Mouse (Mus musculus) B cell, adult 2 months (primary cell): ENCODE measurements around the gene Mnt.
A peak's percentile ranks its signal among the peaks of the same experiment; 100 is the strongest.

ENCODE experiments used
- DNase-seq, 2 experiments: peaks; one replicate each; pipeline ENCODE4 v3.0.0; 2022

Gene Mnt

GRCm38 (mm10) chr11:74832503-74833143 lies 1.9 kb downstream of the Mnt start:
- DNase-seq: peak; percentile 76

GRCm38 (mm10) chr11:74833536-74834358 lies 3.0 kb downstream of the Mnt start:
- peak in 1 of 2 experiments; percentile 10 for DNase-seq

DNA sequence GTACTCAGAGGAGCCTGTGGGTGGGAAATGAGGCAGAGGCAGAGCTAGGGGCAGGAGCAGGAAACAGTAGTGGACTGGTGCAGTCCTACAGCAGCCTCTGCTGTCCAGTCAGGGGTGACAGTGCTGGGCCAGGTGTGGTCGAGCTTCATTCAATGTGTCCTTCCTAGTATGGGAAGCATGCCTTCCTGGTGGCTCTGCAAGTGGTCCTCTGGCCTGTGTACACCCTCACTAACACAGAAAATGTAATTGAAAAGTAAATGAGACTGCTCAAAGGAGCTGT lies 3.6 kb downstream of the Mnt start:
- DNase-seq: no peak

DNA sequence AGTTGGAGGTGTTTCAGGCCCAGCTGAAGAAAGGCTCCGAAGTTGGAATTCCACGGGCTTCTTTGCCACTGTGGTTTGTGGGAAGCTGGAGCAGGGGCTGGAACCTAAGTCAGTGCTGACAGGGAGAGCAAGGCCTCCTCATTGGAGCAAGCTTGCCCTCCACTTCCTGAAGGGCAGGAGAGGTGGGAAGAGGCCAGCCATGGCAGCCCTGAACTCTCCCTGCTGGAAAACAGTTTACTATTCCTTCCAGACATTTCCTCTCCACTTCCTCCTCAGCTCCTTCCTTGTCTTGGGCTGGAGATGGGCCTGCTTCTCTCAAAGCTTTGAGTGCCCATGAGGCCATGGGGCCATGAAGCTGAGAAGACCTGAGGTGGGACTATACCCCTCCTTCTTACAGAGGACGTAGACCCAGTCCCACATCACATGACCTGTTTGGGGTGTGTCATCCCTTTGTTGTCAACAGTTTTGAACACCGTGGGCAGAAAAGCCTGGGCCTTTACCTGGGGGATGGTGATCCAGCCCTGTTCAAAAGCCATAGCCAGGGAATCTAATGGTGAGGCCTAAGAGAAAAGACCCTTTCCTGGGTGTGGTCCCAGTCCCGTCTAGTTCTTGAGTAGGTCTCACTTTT lies 4.0 kb downstream of the Mnt start:
- no peak for DNase-seq

- DNase-seq: no peak
These were observed 5.0 kb downstream of the Mnt start for GRCm38 (mm10) chr11:74835593-74836224.

DNA sequence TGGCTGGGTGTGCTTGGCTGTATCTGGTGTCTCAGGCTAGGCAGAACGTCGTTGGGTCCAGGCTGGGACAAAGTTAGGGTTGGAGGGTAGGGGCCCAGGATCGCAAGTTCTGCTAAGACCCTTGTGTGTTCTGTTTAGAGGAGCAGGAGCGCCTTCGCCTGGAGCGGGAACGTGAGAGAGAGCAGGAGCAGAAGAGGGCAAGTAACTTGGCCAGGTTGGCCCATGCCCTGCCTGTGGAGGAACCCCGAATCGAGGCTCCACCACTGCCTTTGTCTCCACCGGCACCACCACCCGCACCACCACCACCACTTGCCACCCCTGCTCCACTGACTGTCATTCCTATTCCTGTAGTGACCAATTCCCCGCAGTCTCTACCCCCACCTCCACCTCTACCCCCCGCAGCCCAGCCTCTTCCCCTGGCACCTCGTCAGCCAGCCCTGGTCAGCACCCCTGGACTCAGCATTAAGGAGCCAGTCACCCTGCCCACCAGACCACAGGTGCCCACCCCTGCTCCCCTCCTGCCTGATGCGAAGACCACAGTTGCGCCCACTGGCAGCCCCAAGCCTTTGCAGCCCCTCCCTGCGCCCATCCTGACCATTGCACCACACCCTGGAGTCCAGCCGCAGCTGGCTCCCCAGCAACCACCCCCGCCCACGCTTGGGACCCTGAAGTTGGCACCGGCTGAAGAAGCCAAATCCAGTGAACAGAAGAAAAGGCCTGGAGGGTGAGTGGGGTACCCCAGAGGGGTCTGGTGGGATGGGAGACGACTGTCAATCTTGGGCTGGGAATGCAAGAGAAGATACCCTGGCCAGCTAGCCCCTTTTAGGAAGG lies 5.7 kb downstream of the Mnt start:
- DNase-seq: peak in 1 of 2 experiments; percentile 5

GRCm38 (mm10) chr11:74837056-74837693 lies 6.5 kb downstream of the Mnt start:
- no peak for DNase-seq

- DNase-seq: peak; percentile 99
These were observed 7.1 kb downstream of the Mnt start for GRCm38 (mm10) chr11:74837694-74838431.

GRCm38 (mm10) chr11:74838441-74838840 lies 7.7 kb downstream of the Mnt start:
- DNase-seq: peak; percentile 97 to 98

DNA sequence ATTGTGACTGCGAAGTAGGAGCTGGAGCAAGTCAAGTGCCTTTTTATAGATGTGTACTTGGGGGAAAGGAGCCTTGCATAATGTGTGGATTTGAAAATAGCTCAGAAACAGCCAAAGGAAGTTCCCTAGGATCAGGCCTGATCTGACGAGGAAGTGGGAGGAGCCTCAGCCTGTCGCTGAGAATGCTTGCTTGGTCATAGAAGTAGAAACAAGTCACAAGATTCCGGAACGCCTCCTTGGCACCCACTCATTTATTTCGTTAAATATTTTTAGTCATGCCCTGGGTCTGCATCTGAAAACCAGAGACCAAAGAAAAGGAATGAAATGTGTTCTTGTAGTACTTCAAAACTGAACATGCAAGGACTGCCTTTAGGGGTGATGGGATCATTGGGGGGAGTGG lies 8.3 kb downstream of the Mnt start:
- DNase-seq: peak; percentile 78 to 81

GRCm38 (mm10) chr11:74839860-74840715 lies 9.4 kb downstream of the Mnt start:
- DNase-seq: no peak

- no peak for DNase-seq
These were observed 10.0 kb downstream of the Mnt start for GRCm38 (mm10) chr11:74840739-74841138.

GRCm38 (mm10) chr11:74841366-74841765 lies 10.6 kb downstream of the Mnt start:
- no peak for DNase-seq

DNA sequence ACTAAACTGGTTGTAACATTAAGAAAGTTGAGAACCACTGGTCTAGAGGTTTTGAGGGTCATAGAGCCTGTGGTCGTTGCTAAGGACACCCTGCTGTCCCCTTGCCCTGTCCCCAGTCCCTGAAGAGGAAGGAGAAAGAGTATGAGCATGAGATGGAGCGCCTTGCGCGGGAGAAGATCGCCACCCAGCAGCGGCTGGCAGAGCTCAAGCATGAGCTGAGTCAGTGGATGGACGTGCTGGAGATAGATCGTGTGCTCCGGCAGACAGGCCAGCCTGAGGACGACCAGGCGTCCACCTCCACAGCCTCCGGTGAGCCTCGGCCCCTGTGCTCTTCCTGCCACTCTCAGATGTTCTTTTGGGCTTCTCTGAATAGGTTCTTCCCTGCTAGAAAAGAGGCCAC lies 11.3 kb downstream of the Mnt start:
- DNase-seq: no peak

DNA sequence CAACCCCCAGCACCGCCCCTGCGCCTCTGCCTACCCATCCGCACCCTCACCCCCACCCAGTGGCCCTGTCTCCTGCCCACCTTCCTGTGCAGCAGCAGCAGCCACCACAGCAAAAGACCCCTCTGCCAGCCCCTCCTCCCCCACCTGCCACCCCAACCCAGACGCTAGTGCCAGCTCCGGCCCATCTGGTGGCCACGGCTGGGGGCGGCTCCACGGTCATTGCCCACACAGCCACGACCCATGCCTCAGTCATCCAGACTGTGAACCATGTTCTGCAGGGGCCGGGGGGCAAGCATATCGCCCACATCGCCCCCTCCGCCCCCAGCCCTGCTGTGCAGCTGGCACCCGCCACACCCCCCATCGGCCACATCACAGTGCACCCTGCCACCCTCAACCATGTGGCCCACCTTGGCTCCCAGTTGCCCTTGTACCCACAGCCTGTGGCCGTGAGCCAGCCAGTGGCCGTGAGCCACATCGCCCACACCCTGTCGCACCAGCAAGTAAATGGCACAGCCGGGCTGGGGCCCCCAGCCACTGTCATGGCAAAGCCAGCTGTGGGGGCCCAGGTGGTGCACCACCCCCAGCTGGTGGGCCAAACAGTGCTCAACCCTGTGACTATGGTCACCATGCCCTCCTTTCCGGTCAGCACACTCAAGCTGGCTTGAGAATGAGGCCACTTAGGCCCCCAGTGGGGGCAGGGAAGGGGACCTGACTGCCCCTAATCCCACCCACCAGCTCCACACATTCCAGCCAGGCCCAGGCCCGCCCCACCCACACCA lies 12.1 kb downstream of the Mnt start:
- DNase-seq: no peak

DNA sequence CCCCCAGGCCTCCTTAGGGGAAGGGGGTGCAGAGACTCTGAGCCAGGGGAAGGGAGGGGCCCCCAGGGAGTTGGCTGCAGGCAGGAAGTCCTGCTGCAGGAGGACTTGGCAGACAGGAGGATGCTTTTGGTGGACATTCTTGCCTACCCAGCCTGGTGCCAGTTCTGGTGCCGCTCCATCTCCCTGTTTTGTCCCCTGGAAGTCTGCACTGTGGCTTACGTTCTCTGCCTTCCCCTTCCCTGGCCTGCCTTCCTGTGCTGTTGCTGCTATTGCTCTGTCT lies 12.7 kb downstream of the Mnt start:
- DNase-seq: no peak

DNA sequence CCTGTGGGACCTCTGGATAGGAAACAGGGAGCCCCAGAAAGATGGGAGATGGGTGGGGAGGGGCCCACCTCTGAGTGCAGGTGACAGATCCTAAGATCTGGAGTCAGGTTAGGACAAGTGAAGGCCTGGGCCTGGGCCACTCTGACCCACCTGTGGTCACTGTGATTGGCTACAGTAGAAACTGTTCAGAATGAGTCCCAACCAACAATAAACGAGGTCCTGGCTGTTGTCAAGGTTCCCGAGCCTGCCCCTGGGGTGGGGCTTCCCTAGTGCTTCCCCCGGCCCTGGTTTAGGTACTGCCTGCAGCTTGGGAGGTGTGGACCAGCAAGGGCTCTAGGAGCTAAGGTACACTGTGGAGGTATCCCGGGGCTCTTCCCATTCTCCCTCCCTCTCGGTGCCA lies 13.0 kb downstream of the Mnt start:
- DNase-seq: no peak

GRCm38 (mm10) chr11:74845784-74846183 lies 15.1 kb downstream of the Mnt start:
- peak; percentile 39 for DNase-seq

- peak; percentile 85 to 87 for DNase-seq
These were observed 17.3 kb downstream of the Mnt start for GRCm38 (mm10) chr11:74847919-74848521.
